Mouse (Mus musculus): Measurements from ENCODE around the gene Gm48552.
A peak's percentile ranks its signal among the peaks of the same experiment; 100 is the strongest.

The Gm48552 gene

GRCm38 (mm10) chr10:81405588-81406201 lies 16.9 kb downstream of the Gm48552 start:
- no peak for DNase-seq (ENCODE audit: low read depth, low spot score)

DNA sequence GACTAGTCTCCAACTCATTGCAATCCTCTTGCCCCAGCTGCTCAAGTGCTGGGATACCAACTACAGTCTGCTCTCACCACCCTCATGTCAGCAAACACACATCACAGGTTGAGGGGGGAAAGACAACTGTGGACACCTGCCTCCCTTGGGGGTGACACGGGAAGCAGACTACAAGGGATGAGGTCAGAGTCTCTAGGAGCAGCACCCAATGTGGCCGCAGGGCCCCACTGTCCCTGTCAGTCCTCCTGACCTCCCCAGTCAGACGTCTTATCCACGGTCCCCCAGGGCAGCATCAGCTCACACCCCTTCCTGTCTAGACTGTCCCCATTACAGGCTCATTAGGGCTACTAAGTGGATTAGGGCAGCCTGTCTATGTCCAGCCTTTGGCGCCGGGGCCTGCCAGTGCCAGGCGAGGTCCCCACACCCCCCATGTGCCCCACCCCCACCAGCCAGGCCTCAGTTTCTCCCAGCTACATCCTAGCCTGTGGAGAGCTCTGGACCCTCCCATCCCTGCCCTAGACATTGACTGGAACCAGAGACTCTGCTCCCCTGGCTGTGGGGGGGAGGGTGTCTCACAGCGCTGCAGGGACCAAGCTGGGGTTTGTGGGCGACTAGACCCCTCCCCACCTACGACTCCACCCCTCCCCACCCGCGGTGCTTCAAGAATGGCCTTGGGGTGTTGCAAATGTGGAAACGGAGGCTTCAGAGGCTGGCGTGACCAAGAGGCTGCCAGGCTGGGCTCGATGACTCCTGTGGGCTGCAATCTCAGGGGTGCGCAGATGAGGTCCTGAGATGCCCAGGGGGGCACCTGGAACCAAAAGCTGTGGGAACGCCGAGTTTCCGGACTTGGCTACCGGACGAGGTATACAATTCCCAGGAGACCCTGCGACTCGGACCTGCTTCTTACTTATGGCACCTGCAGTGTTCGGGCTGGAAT lies 18.0 kb downstream of the Gm48552 start:
- DNase-seq (ENCODE audit: low read depth, low spot score) = no peak

DNA sequence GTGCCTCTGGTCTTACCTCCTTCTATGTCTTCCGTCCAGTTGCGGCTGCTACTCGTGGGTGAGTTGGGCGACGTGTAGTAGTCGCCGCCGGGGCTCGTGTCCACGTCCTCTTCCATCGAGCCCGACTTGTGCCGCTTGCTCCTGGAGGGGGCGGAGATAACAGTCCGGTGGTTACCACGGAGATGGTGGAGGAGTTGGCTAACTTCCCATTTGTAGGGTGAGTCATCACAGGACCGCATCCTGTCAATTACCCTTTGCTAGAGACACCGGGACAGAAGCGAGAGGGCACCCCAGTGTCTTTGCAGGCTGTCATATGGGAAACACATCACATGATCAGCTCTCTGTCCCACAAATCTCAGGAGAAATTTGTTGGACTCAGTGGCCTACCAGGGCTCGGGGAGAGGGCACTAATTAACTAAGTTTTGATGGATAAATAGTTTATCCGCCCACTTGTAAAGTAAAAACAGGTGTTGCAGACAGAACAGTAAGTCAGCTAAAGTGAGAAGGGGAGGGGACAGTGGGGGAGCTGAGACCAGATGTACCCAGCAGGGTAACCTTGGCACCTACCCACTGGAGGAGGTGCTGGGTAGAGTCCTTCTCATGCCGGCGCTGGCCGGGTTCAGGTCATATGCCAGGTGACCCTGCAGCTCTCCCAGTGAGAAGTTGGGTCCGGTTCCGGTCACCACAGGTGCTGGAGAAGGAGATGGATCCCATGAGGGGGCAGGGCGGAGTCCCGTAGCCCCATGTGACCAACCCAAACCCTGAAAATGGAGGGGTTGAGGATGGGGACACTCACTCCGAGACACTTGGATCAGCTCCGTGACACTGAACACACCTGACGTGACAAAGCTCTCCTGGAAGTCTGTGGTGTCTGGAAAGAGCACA lies 19.0 kb downstream of the Gm48552 start:
- DNase-seq (ENCODE audit: low read depth, low spot score) = peak; percentile 90

GRCm38 (mm10) chr10:81408424-81408729 lies 19.6 kb downstream of the Gm48552 start:
- DNase-seq (ENCODE audit: low read depth, low spot score) = no peak

GRCm38 (mm10) chr10:81408871-81409291 lies 20.1 kb downstream of the Gm48552 start:
- peak; percentile 91 for DNase-seq (ENCODE audit: low read depth, low spot score)

- no peak for DNase-seq (ENCODE audit: low read depth, low spot score)
Observed at GRCm38 (mm10) chr10:81409330-81409729, 20.5 kb downstream of the Gm48552 start.

GRCm38 (mm10) chr10:81410350-81410749 lies 21.5 kb downstream of the Gm48552 start:
- no peak for DNase-seq (ENCODE audit: low read depth, low spot score)

- DNase-seq (ENCODE audit: low read depth, low spot score) = no peak
Observed at GRCm38 (mm10) chr10:81410981-81411380, 22.2 kb downstream of the Gm48552 start.

- peak; percentile 98 for DNase-seq (ENCODE audit: low read depth, low spot score)
Observed at GRCm38 (mm10) chr10:81411471-81412400, 22.9 kb downstream of the Gm48552 start.

GRCm38 (mm10) chr10:81412586-81413309 lies 23.9 kb downstream of the Gm48552 start:
- DNase-seq (ENCODE audit: low read depth, low spot score) = no peak

GRCm38 (mm10) chr10:81413310-81414261 lies 24.8 kb downstream of the Gm48552 start:
- DNase-seq (ENCODE audit: low read depth, low spot score) = peak; percentile 96

DNA sequence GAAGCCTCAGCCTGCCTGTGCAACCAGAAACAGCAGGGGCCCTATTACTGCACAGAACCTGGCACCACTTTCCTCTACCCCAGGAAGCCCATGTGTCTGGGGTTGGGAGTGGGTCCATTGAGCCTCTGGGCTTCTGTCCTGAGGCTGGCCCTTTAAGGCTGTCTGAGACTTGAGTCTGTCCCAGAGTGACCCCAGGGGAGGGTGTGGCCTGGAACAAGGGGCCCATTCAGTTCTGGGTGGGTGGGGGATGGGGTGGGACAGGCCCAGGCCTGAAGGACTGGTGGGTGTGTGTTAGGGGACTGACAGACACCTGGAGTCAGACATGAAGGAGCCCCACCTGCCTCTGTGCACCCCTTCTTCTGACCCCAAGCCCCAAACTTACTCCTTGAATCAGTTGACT lies 25.9 kb downstream of the Gm48552 start:
- DNase-seq (ENCODE audit: low read depth, low spot score) = peak; percentile 90

- no peak for DNase-seq (ENCODE audit: low read depth, low spot score)
Observed at GRCm38 (mm10) chr10:81415146-81415545, 26.3 kb downstream of the Gm48552 start.

DNA sequence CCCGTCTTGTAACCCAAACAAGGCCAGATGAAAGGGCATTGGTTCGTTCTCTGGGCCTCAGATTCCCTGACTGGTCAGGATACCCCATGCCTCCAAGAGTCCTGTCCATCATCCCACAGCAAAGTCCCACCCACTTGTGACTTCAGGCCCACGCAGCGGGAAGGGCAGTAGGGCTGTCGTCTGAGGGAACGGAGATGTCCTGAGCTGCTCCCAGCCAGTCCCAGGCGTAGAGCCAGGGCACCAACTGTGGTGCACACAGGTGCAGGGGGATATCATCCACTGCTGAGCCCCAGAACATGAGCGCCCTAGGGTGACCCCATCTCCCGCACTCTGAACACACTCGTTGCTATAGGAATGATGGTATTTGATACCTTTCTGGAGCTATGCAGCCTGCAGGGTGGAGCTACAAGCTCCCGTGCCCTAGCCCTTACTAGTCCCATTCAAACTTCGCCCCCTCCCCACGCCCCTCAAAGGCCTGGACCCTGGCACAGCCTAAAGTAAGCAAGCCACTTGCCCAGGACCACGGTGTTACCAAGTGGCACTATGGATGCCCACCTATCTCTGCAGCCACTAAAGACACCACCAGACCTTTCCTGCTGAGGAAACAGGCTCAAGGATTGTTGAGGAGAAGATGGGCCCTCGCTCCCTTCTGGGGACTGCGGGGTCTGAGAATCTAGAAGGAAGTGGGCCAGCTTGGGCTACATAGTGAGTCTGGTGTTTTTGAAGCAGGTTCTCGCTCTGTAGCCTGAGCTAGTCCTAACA lies 26.9 kb downstream of the Gm48552 start:
- peak; percentile 98 for DNase-seq (ENCODE audit: low read depth, low spot score)

- DNase-seq (ENCODE audit: low read depth, low spot score) = peak; percentile 97
Observed at GRCm38 (mm10) chr10:81416581-81417226, 27.9 kb downstream of the Gm48552 start.

GRCm38 (mm10) chr10:81417227-81418215 lies 28.7 kb downstream of the Gm48552 start:
- DNase-seq (ENCODE audit: low read depth, low spot score) = no peak
